Mouse (Mus musculus) forebrain, embryonic 12.5 days (tissue): Measurements from ENCODE around the gene Gm42791. TPM values are rescaled to one million over a fixed set of nuclear protein-coding genes. Genes with fewer than 3 reads are reported as not detected.

Source experiments
- ATAC-seq: fragments of 200-750 bp; cut with Nextera tagmentation; 2 replicates; pipeline ENCODE4 v1.8.0; 2017; ENCODE audit warnings: moderate TSS enrichment; ENCODE audit not compliant: low FRiP score
- H3K27ac ChIP-seq: fragments of 300-500 bp; sonication (generic); 2 replicates; pipeline ENCODE4 v1.5.1; 2016; ENCODE audit warnings: mild to moderate bottlenecking
- H3K27me3 ChIP-seq: fragments of 300-500 bp; sonication (generic); 2 replicates; pipeline ENCODE4 v1.6.1; 2016; ENCODE audit warnings: mild to moderate bottlenecking
- H3K36me3 ChIP-seq: fragments of 300-500 bp; sonication (generic); replicated peaks from 2 replicates; pipeline ENCODE4 v1.6.1; 2016; ENCODE audit warnings: mild to moderate bottlenecking
- H3K4me1 ChIP-seq: fragments of 300-500 bp; sonication (generic); 2 replicates; pipeline ENCODE4 v1.6.1; 2016
- H3K4me2 ChIP-seq: fragments of 300-500 bp; sonication (generic); 2 replicates; pipeline ENCODE4 v1.6.1; 2016; ENCODE audit warnings: mild to moderate bottlenecking, moderate library complexity
- H3K4me3 ChIP-seq: fragments of 300-500 bp; sonication (generic); replicated peaks from 2 replicates; pipeline ENCODE4 v1.5.1; 2016; ENCODE audit warnings: mild to moderate bottlenecking
- H3K9ac ChIP-seq: fragments of 300-500 bp; sonication (generic); 2 replicates; pipeline ENCODE4 v1.6.1; 2016; ENCODE audit warnings: mild to moderate bottlenecking
- H3K9me3 ChIP-seq: fragments of 300-500 bp; sonication (generic); 2 replicates; pipeline ENCODE4 v1.6.1; 2016
- WGBS: fragments of 180-500 bp; shearing (Covaris S2); methylation state at CpG from one replicate; pipeline ENCODE4 v1.1.7; 2016; 5-methylcytosine and 5-hydroxymethylcytosine counted together
- polyA plus RNA-seq: library from polyadenylated mRNA; unstranded; fragments of >200 nt; fragmentation: Nextera tagmentation; extraction: Ambion mirVana; gene quantifications from 2 replicates; pipeline ENCODE4 v1.2.1, GENCODE M21; 2016

Gm42791 gene
- polyA plus RNA-seq, 1 experiment from 2014 or later, result 4.9 TPM

GRCm38 (mm10) chr5:148973019-148973668 lies 21.8 kb downstream of the Gm42791 start:
- Histone ChIP-seq H3K27ac (no peak overlapping the region), H3K9ac (no peak overlapping the region), H3K36me3 (no peaks in the 10 kb centered on the region), H3K4me3 (no peak overlapping the region), H3K4me2 (no peak overlapping the region), H3K4me1 (peaks cover 14% of the 10 kb centered on the region), H3K9me3 (no peaks in the 10 kb centered on the region), H3K27me3 (no peaks in the 10 kb centered on the region)
- 9% methylated on average over 6 of the region's 6 CpGs for WGBS
- ATAC-seq, result peak; percentile 44; the same call in 1 of the 2 replicates

- no peak overlapping the region for H3K4me3 ChIP-seq
- H3K27me3 ChIP-seq, result no peaks in the 10 kb centered on the region
- WGBS, result 87% methylated on average over 8 of the region's 8 CpGs
- no peak overlapping the region for H3K4me2 ChIP-seq
- no peak overlapping the region for H3K27ac ChIP-seq
- H3K9me3 ChIP-seq, result no peaks in the 10 kb centered on the region
- no peak overlapping the region for H3K9ac ChIP-seq
- no peaks in the 10 kb centered on the region for H3K36me3 ChIP-seq
- no peak for ATAC-seq
- peaks cover 6% of the 10 kb centered on the region for H3K4me1 ChIP-seq
These were observed 22.8 kb downstream of the Gm42791 start for GRCm38 (mm10) chr5:148972167-148972566.

GRCm38 (mm10) chr5:148969648-148970047 lies 25.3 kb downstream of the Gm42791 start:
- H3K9me3 ChIP-seq, result no peaks in the 10 kb centered on the region
- H3K4me3 ChIP-seq, result no peak overlapping the region
- H3K36me3 ChIP-seq, result no peaks in the 10 kb centered on the region
- no peak for ATAC-seq
- peaks cover 22% of the 10 kb centered on the region for H3K4me1 ChIP-seq
- no peak overlapping the region for H3K9ac ChIP-seq
- WGBS, result 71% methylated on average over 9 of the region's 9 CpGs
- no peak overlapping the region for H3K4me2 ChIP-seq
- H3K27me3 ChIP-seq, result no peaks in the 10 kb centered on the region
- H3K27ac ChIP-seq, result no peak overlapping the region

- Histone ChIP-seq H3K9ac (no peak overlapping the region), H3K4me3 (no peak overlapping the region), H3K9me3 (no peaks in the 10 kb centered on the region), H3K4me2 (no peak overlapping the region), H3K27me3 (no peaks in the 10 kb centered on the region), H3K4me1 (peaks cover 22% of the 10 kb centered on the region), H3K27ac (no peak overlapping the region), H3K36me3 (no peaks in the 10 kb centered on the region)
- no peak for ATAC-seq
- 83% methylated on average over 7 of the region's 7 CpGs for WGBS
These were observed 25.9 kb downstream of the Gm42791 start for GRCm38 (mm10) chr5:148968958-148969576.

- Histone ChIP-seq H3K27ac (no peak overlapping the region), H3K4me2 (no peak overlapping the region), H3K9me3 (no peaks in the 10 kb centered on the region), H3K9ac (no peak overlapping the region), H3K4me1 (peaks cover 18% of the 10 kb centered on the region), H3K4me3 (no peak overlapping the region), H3K27me3 (no peaks in the 10 kb centered on the region), H3K36me3 (no peaks in the 10 kb centered on the region)
- 81% methylated on average over 5 of the region's 5 CpGs for WGBS
- ATAC-seq, result no peak
These were observed 26.8 kb downstream of the Gm42791 start for GRCm38 (mm10) chr5:148968179-148968578.

GRCm38 (mm10) chr5:148966395-148966794 lies 28.6 kb downstream of the Gm42791 start:
- Histone ChIP-seq H3K4me3 (no peak overlapping the region), H3K9ac (no peak overlapping the region), H3K27me3 (no peaks in the 10 kb centered on the region), H3K4me1 (peaks cover 15% of the 10 kb centered on the region), H3K9me3 (no peaks in the 10 kb centered on the region), H3K36me3 (no peaks in the 10 kb centered on the region), H3K27ac (peak overlapping the region; percentile 46; the same call in 1 of the 2 replicates), H3K4me2 (no peak overlapping the region)
- no peak for ATAC-seq
- WGBS, result 69% methylated on average over 6 of the region's 6 CpGs

- no peak overlapping the region for H3K9ac ChIP-seq
- no peaks in the 10 kb centered on the region for H3K9me3 ChIP-seq
- no peaks in the 10 kb centered on the region for H3K27me3 ChIP-seq
- 55% methylated on average over 13 of the region's 13 CpGs for WGBS
- no peaks in the 10 kb centered on the region for H3K36me3 ChIP-seq
- no peak for ATAC-seq
- H3K4me1 ChIP-seq, result peaks cover 15% of the 10 kb centered on the region
- H3K4me2 ChIP-seq, result no peak overlapping the region
- peak overlapping the region; percentile 46 for H3K27ac ChIP-seq
- no peak overlapping the region for H3K4me3 ChIP-seq
These were observed 29.1 kb downstream of the Gm42791 start for GRCm38 (mm10) chr5:148965691-148966333.

- peaks cover 5% of the 10 kb centered on the region; the same call in 1 of the 2 replicates for H3K27me3 ChIP-seq
- ATAC-seq, result no peak
- no peak overlapping the region for H3K4me2 ChIP-seq
- H3K27ac ChIP-seq, result 0 out of 2 replicates have a peak overlapping the region, but pooled peaks have one; percentile 46
- no peak overlapping the region for H3K9ac ChIP-seq
- peaks cover 17% of the 10 kb centered on the region for H3K4me1 ChIP-seq
- WGBS, result 80% methylated on average over 15 of the region's 15 CpGs
- H3K9me3 ChIP-seq, result no peaks in the 10 kb centered on the region
- H3K4me3 ChIP-seq, result no peak overlapping the region
- H3K36me3 ChIP-seq, result no peaks in the 10 kb centered on the region
These were observed 29.8 kb downstream of the Gm42791 start for GRCm38 (mm10) chr5:148965089-148965591.

GRCm38 (mm10) chr5:148964251-148964650 lies 30.7 kb downstream of the Gm42791 start:
- WGBS, result 91% methylated on average over 1 of the region's 1 CpGs
- no peak for ATAC-seq

GRCm38 (mm10) chr5:148960211-148960610 lies 34.7 kb downstream of the Gm42791 start:
- no peaks in the 10 kb centered on the region for H3K36me3 ChIP-seq
- no peak overlapping the region; the same call in 1 of the 2 replicates for H3K4me3 ChIP-seq
- H3K9me3 ChIP-seq, result no peaks in the 10 kb centered on the region
- peaks cover 15% of the 10 kb centered on the region for H3K4me1 ChIP-seq
- H3K27me3 ChIP-seq, result peaks cover 11% of the 10 kb centered on the region
- H3K4me2 ChIP-seq, result no peak overlapping the region
- 69% methylated on average over 10 of the region's 10 CpGs for WGBS
- H3K9ac ChIP-seq, result no peak overlapping the region
- ATAC-seq, result no peak
- H3K27ac ChIP-seq, result no peak overlapping the region

More at GRCm38 (mm10) chr5:148964251-148964650, 30.7 kb downstream of the Gm42791 start:
- Histone ChIP-seq H3K27ac (no peak overlapping the region), H3K9ac (no peak overlapping the region), H3K4me1 (peaks cover 26% of the 10 kb centered on the region), H3K27me3 (peaks cover 5% of the 10 kb centered on the region; the same call in 1 of the 2 replicates), H3K9me3 (no peaks in the 10 kb centered on the region), H3K4me2 (no peak overlapping the region), H3K36me3 (no peaks in the 10 kb centered on the region), H3K4me3 (no peak overlapping the region)

- no peaks in the 10 kb centered on the region for H3K9me3 ChIP-seq
- H3K4me2 ChIP-seq, result peak overlapping the region; percentile 86
- peak overlapping the region; percentile 42 for H3K9ac ChIP-seq
- H3K36me3 ChIP-seq, result no peaks in the 10 kb centered on the region
- 2% methylated on average over 39 of the region's 39 CpGs for WGBS
- peaks cover 15% of the 10 kb centered on the region for H3K4me1 ChIP-seq
- H3K27ac ChIP-seq, result no peak overlapping the region
- peak; percentile 51; the same call in 1 of the 2 replicates for ATAC-seq
- peak overlapping the region; percentile 44 for H3K4me3 ChIP-seq
- H3K27me3 ChIP-seq, result peaks cover 11% of the 10 kb centered on the region
These were observed 35.6 kb downstream of the Gm42791 start for GRCm38 (mm10) chr5:148959068-148959990.
